Mouse (Mus musculus): ENCODE results near the gene Cd99l2.

- no peak for TF ChIP-seq CTCF (conservative IDR thresholded peaks at IDR 0.05; ENCODE audit: low read length)
- no peak for TF ChIP-seq NANOG (IDR thresholded peaks at IDR 0.05; ENCODE audit: borderline replicate concordance, low read length)
- TF ChIP-seq POU5F1 (IDR thresholded peaks at IDR 0.05; ENCODE audit: borderline replicate concordance, low read length) = no peak
These were observed 26.6 kb upstream of the Cd99l2 start for GRCm38 (mm10) chrX:71519252-71519651.
